Mouse (Mus musculus) heart, embryonic 11.5 days (tissue): ENCODE measurements around the gene Otogl. TPM values are rescaled to one million over a fixed set of nuclear protein-coding genes. Genes with fewer than 3 reads are reported as not detected.
A peak's percentile ranks its signal among the peaks of the same experiment; 100 is the strongest.

Experiments used
- ATAC-seq: fragments of 200-750 bp; cut with Nextera tagmentation; replicated peaks from 2 replicates; pipeline ENCODE4 v1.8.0; 2017; ENCODE audit warnings: moderate library complexity; ENCODE audit not compliant: insufficient number of reproducible peaks, low FRiP score, low TSS enrichment
- H3K27ac ChIP-seq: fragments of 300-500 bp; sonication (generic); 2 replicates; pipeline ENCODE4 v1.5.1; 2014; ENCODE audit warnings: mild to moderate bottlenecking, low read depth, low read length
- H3K27me3 ChIP-seq: fragments of 300-500 bp; sonication (generic); 2 replicates; pipeline ENCODE4 v1.6.1; 2014; ENCODE audit warnings: mild to moderate bottlenecking, low read length, mixed read lengths; ENCODE audit not compliant: control insufficient read depth, insufficient read depth
- H3K36me3 ChIP-seq: fragments of 300-500 bp; sonication (generic); 2 replicates; pipeline ENCODE4 v1.6.1; 2014; ENCODE audit warnings: mild to moderate bottlenecking, low read length, moderate library complexity, mixed read lengths; ENCODE audit not compliant: control insufficient read depth, insufficient read depth
- H3K4me1 ChIP-seq: fragments of 300-500 bp; sonication (generic); 2 replicates; pipeline ENCODE4 v1.6.1; 2014; ENCODE audit warnings: low read length; ENCODE audit not compliant: control insufficient read depth, insufficient read depth
- H3K4me2 ChIP-seq: fragments of 300-500 bp; sonication (generic); 2 replicates; pipeline ENCODE4 v1.6.1; 2014; ENCODE audit warnings: mild to moderate bottlenecking, moderate library complexity
- H3K4me3 ChIP-seq: fragments of 300-500 bp; sonication (generic); 2 replicates; pipeline ENCODE4 v1.5.1; 2014; ENCODE audit warnings: low read depth, low read length
- H3K9ac ChIP-seq: fragments of 300-500 bp; sonication (generic); 2 replicates; pipeline ENCODE4 v1.6.1; 2014; ENCODE audit warnings: mild to moderate bottlenecking, low read depth, low read length, moderate library complexity
- H3K9me3 ChIP-seq: fragments of 300-500 bp; sonication (generic); replicated peaks from 2 replicates; pipeline ENCODE4 v1.6.1; 2016; ENCODE audit warnings: low read length; ENCODE audit not compliant: control insufficient read depth
- WGBS: fragments of 180-500 bp; shearing (Covaris S2); extraction: QIAGEN DNeasy Blood & Tissue Kit; methylation state at CpG from one replicate; pipeline ENCODE4 v1.1.7; 2014; ENCODE audit not compliant: insufficient replicate concordance; 5-methylcytosine and 5-hydroxymethylcytosine counted together
- polyA plus RNA-seq: library from polyadenylated mRNA; unstranded; fragments of >200 nt; fragmentation: Nextera tagmentation; extraction: Ambion mirVana; gene quantifications from 2 replicates; pipeline ENCODE4 v1.2.1, GENCODE M21; 2014

Otogl gene
- polyA plus RNA-seq, 1 experiment from 2014 or later = 0.27 TPM

DNA sequence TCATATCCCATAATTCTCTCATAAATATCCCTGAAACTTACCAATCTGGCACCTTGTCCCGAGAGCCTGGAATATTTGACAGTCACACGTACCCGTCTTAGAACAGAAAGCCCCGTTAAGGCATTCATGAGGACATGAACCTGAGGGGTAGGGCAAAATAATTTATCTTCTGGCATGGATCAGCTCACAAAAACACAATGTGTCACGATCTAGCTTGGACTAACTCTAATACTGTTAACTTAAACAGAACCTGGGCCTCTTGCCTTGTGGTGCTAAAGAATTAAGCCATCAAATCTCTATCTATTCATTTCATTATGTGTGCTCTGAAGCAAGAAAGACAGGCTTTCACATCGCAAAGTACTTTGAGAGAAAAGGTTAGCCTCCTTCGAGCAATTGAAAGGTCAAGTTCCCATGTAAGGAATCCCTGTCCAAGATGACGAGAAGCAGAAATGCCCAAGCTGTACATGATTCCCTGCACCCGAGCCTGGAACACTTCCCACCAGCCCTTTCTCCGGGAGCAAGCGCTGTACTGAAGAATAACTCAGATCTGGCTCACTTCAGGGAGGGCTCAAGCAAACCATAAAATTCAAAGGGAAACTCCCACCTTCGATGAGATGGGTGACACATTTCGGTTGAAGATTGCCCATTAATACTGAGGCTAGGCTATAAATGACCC, 10.6 kb downstream of the Otogl start:
- Histone ChIP-seq H3K9ac (no peak overlapping the region), H3K4me3 (no peak overlapping the region), H3K4me2 (peak overlapping the region; percentile 31), H3K27me3 (no peaks in the 10 kb centered on the region), H3K27ac (no peak overlapping the region), H3K9me3 (no peaks in the 10 kb centered on the region), H3K36me3 (no peaks in the 10 kb centered on the region), H3K4me1 (0 out of 2 replicates have a peak, but pooled peaks cover 3% of the 10 kb centered on the region)
- ATAC-seq = no peak; the same call in 1 of the 2 replicates
- WGBS = 45% methylated on average over 13 of the region's 13 CpGs

DNA sequence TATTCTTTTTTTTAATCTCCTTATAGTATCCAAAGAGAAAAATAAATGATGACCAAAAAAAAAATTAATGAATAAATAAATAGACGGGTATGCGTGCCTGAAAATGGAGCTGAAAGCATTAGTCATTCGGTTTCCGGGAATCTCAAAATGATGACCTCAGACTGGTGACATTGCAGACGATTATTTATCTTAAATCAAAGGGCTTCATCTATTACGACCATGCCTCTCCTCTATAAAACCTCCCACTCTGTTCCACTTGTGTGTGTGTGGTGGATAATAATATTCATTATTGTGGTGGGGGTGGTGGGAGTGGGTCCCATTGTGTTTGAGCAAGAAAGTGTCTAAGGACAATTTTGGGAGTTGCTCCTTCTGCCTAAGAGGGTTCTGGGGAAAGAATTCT, 12.0 kb downstream of the Otogl start:
- WGBS = 82% methylated on average over 6 of the region's 6 CpGs
- Histone ChIP-seq H3K4me1 (no peaks in the 10 kb centered on the region), H3K4me2 (no peak overlapping the region), H3K27me3 (no peaks in the 10 kb centered on the region), H3K9me3 (no peaks in the 10 kb centered on the region), H3K36me3 (no peaks in the 10 kb centered on the region), H3K9ac (no peak overlapping the region), H3K27ac (no peak overlapping the region), H3K4me3 (no peak overlapping the region)
- no peak for ATAC-seq

DNA sequence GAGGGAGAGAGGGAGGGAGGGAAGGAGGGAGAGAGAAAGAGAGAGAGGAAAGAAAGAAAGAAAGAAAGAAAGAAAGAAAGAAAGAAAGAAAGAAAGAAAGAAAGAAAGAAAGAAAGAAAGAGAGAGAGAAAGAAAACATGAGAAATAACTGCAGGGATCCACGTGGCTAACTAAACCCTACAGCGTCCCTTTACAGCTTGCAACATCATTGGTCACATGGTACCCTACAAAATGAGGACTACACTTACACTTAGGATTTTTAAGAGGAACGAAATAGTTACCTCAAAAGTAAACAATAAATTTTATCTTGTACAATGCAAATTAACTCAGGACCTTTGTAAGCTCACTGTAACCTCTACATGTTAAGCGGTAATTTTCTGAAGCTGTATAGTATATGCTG, 15.8 kb downstream of the Otogl start:
- 85% methylated on average over 4 of the region's 4 CpGs for WGBS
- Histone ChIP-seq H3K27me3 (no peaks in the 10 kb centered on the region), H3K4me2 (no peak overlapping the region), H3K36me3 (no peaks in the 10 kb centered on the region), H3K4me1 (peaks cover 4% of the 10 kb centered on the region; the same call in 1 of the 2 replicates), H3K9me3 (no peaks in the 10 kb centered on the region), H3K9ac (no peak overlapping the region), H3K27ac (no peak overlapping the region), H3K4me3 (no peak overlapping the region)
- no peak for ATAC-seq

DNA sequence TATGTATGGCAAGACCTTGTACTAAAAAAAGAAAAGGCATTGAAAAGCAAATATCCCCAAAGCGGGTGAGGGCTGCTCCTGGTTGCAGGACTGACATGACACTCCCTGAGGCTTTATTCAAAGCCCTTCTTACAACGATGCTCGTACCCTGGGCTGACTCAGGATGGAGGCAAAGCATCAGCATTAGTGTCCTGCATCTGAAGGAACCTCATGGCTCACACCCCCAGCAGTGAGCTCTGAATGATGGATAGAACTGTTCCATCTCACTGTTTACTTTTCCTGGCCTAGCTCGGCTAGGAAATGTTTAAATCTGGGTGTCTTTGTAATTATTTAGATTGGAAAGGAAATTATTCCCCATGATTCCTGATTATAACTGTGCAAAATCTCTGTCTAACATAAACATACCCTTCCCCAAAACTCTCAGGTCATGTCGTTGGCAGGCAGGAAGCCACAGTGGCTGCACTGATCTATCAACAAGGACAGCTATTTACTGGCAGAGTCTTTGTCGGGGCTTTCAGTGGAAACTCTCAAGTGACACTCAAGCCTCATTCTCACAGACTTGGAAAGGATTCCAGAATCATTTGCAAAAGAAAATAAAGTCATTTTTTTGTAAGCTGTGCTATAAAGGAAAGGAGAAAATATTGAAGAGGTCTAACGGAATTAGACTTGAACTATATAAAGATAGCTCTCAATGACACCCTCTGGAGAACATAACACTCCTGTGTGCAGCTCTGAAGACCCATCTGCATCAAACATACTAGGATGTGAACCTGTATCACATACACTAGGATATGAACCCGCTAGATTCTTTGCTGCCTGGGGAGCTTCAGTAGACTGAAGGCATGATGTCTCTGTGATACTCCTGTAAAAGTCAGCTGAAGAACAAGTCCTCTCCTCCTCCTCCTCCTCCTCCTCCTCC, 17.0 kb downstream of the Otogl start:
- peaks cover 4% of the 10 kb centered on the region; the same call in 1 of the 2 replicates for H3K4me1 ChIP-seq
- WGBS = 38% methylated on average over 8 of the region's 8 CpGs
- no peaks in the 10 kb centered on the region for H3K27me3 ChIP-seq
- H3K9ac ChIP-seq = no peak overlapping the region
- H3K36me3 ChIP-seq = no peaks in the 10 kb centered on the region
- no peak overlapping the region for H3K4me3 ChIP-seq
- no peak overlapping the region for H3K27ac ChIP-seq
- ATAC-seq = no peak
- H3K9me3 ChIP-seq = no peaks in the 10 kb centered on the region
- H3K4me2 ChIP-seq = no peak overlapping the region

DNA sequence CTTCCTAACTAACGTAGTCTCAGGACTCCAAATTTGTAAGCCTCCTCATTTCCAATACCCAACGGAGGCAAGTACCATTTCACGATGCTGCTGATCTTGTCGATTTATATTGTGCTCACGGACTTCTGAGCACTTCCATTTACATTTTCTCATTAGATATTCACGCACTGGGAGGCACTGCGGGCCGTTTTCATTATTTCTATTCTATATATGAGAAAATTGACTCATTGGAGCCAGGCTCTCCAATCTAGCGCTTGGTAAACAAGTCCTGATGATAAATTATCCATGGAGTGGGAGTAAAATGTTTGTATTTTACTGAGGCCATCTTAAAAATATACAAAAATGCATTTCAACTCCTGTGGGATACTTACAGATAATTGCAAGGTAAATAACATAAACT, 21.5 kb downstream of the Otogl start:
- Histone ChIP-seq H3K4me3 (no peak overlapping the region), H3K4me2 (no peak overlapping the region), H3K9me3 (no peaks in the 10 kb centered on the region), H3K36me3 (no peaks in the 10 kb centered on the region), H3K4me1 (peaks cover 4% of the 10 kb centered on the region; the same call in 1 of the 2 replicates), H3K27me3 (no peaks in the 10 kb centered on the region), H3K9ac (no peak overlapping the region), H3K27ac (no peak overlapping the region)
- ATAC-seq = no peak
- WGBS = 81% methylated on average over 9 of the region's 9 CpGs

DNA sequence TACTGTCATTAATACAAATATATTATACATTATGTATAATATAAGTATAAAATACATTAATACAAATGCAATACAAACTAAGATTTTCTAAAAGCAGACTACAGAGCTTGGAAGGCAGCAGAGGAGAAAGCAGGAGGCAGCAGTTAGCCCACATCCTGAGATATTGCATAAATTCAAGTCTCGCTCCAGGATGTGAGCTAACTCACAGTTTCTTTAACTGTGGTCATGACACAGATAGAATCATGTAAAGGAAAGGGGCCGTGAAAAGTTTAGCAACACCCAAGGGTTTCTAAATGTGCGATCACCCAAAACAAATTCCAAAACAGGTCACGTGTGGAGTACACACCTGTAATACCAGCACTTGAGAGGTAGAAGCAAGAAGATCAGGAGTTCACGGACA, 39.4 kb downstream of the Otogl start:
- Histone ChIP-seq H3K9me3 (no peaks in the 10 kb centered on the region), H3K9ac (no peak overlapping the region), H3K27me3 (no peaks in the 10 kb centered on the region), H3K27ac (no peak overlapping the region), H3K36me3 (no peaks in the 10 kb centered on the region), H3K4me1 (no peaks in the 10 kb centered on the region), H3K4me2 (no peak overlapping the region), H3K4me3 (no peak overlapping the region)
- no peak for ATAC-seq
- 86% methylated on average over 5 of the region's 5 CpGs for WGBS

DNA sequence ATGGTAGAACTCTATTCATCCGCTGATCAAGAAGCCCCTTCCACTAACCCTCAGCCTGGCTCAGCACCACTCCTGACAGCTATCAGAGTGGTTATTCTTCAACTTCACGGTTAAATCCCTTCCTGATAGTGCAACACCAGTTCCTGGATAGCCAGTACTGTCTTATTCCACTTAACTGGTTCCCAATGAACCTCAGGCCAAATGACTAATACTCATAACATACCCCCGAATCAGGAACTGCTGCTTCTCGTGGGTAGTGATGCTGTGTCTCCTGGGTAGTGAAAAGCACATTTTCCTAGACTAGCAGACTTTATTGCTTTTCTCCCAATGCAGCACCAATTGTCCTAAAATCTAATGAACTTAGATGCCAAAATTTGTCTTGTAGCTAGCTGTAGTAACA, 39.8 kb downstream of the Otogl start:
- Histone ChIP-seq H3K4me3 (no peak overlapping the region), H3K4me2 (no peak overlapping the region), H3K27ac (no peak overlapping the region), H3K9me3 (no peaks in the 10 kb centered on the region), H3K36me3 (no peaks in the 10 kb centered on the region), H3K27me3 (no peaks in the 10 kb centered on the region), H3K9ac (no peak overlapping the region), H3K4me1 (no peaks in the 10 kb centered on the region)
- WGBS = 72% methylated on average over 4 of the region's 4 CpGs
- no peak for ATAC-seq

DNA sequence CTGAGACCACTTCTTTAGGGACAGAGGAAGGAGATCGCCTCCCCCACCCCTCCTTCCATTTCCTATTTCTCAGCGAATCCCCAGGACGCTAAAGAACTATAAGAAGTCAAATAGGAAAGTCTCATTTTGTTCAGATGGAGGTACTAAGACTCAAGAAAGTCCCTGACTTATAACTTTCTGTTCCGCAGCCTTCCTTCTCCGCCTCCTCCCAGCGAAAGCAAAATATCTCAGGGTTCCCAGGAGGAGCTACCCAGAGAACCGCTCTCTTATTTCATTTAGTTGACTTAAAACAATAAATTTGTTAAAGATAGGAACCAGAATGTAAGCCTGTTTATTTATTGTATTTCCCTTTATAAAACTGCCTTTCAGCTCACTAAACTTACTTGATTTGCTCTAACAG, 41.4 kb downstream of the Otogl start:
- WGBS = 69% methylated on average over 7 of the region's 7 CpGs
- no peaks in the 10 kb centered on the region for H3K9me3 ChIP-seq
- H3K27ac ChIP-seq = no peak overlapping the region; the same call in 1 of the 2 replicates
- H3K4me2 ChIP-seq = no peak overlapping the region
- no peaks in the 10 kb centered on the region for H3K4me1 ChIP-seq
- no peak overlapping the region for H3K9ac ChIP-seq
- H3K27me3 ChIP-seq = no peaks in the 10 kb centered on the region
- H3K36me3 ChIP-seq = no peaks in the 10 kb centered on the region
- no peak overlapping the region for H3K4me3 ChIP-seq
- no peak for ATAC-seq
